ENCODE assay signal across 8 mouse cellular contexts in genomic region chr11:98413731-98414130, GRCm38 (mm10). TPM values are rescaled to one million over a fixed set of nuclear protein-coding genes. Genes with fewer than 3 reads are reported as not detected.
DNase-seq lines count a peak whose midpoint lies in the region; ATAC-seq and TF ChIP-seq lines count a peak whose summit lies in the region.

No protein-coding gene starts in this region.

- peak overlapping the region; percentile 97 for H3K9ac ChIP-seq in kidney, embryonic 16.5 days (replicated peaks; ENCODE audit: low read length)
- peak overlapping the region; percentile 72; the same call in 1 of the 2 replicates for H3K9ac ChIP-seq in limb, embryonic 11.5 days (ENCODE audit: low read length)

- H3K4me1 ChIP-seq in kidney, embryonic 16.5 days (ENCODE audit: insufficient read depth, low read length) = peaks cover 70% of the 10 kb centered on the region
- H3K4me1 ChIP-seq in embryonic fibroblast, embryonic 13.5 days (ENCODE audit: control insufficient read depth, insufficient read depth, low read length) = 0 out of 2 replicates have a peak, but pooled peaks cover 6% of the 10 kb centered on the region
- H3K4me1 ChIP-seq in limb, embryonic 11.5 days (ENCODE audit: control insufficient read depth, insufficient read depth, low read length) = peaks cover 16% of the 10 kb centered on the region

- DNase-seq in kidney, postnatal 14 days = no peak
- no peak for DNase-seq in limb, embryonic 11.5 days (ENCODE audit: low spot score)
- peak; percentile 13 for DNase-seq in retina, embryonic 14.5 days (ENCODE audit: low spot score)
- DNase-seq in left cerebral cortex, adult 9 months (ENCODE audit: low spot score in 2 of 2) = no peak
- DNase-seq in left cerebral cortex, adult 11 months (ENCODE audit: low spot score) = no peak
- no peak for DNase-seq in adrenal gland, adult (ENCODE audit: inconsistent age in 2 of 2, low spot score in 1 of 2)

- peak overlapping the region; percentile 98 for H3K4me3 ChIP-seq in kidney, embryonic 16.5 days (ENCODE audit: low read length)
- peak overlapping the region; percentile 91 for H3K4me3 ChIP-seq in embryonic fibroblast, embryonic 13.5 days (ENCODE audit: insufficient read depth, low read length)
- peak overlapping the region; percentile 72 for H3K4me3 ChIP-seq in limb, embryonic 11.5 days (ENCODE audit: low read depth, low read length)

- no peaks in the 10 kb centered on the region for H3K9me3 ChIP-seq in kidney, embryonic 16.5 days (ENCODE audit: low read length)
- H3K9me3 ChIP-seq in limb, embryonic 11.5 days (ENCODE audit: control insufficient read depth, low read length) = no peaks in the 10 kb centered on the region

- H3K36me3 ChIP-seq in kidney, embryonic 16.5 days (ENCODE audit: insufficient read depth, low read length) = no peaks in the 10 kb centered on the region
- no peaks in the 10 kb centered on the region for H3K36me3 ChIP-seq in limb, embryonic 11.5 days (ENCODE audit: control insufficient read depth, insufficient read depth, low read length)

- peak overlapping the region; percentile 28 for H3K27ac ChIP-seq in kidney, embryonic 16.5 days (ENCODE audit: low read length)
- H3K27ac ChIP-seq in embryonic fibroblast, embryonic 13.5 days (ENCODE audit: insufficient read depth, low read length) = no peak overlapping the region
- no peak overlapping the region for H3K27ac ChIP-seq in limb, embryonic 11.5 days (replicated peaks; ENCODE audit: low read depth, low read length)

- TF ChIP-seq CTCF in embryonic fibroblast, embryonic 13.5 days (IDR thresholded peaks at IDR 0.05; ENCODE audit: borderline replicate concordance, insufficient read depth, low read length) = no peak

- WGBS in kidney, embryonic 16.5 days = 9% methylated on average over 7 of the region's 7 CpGs
- 24% methylated on average over 7 of the region's 7 CpGs for WGBS in limb, embryonic 11.5 days

- ATAC-seq in kidney, embryonic 16.5 days (ENCODE audit: low FRiP score, low TSS enrichment) = no peak
- ATAC-seq in limb, embryonic 11.5 days (ENCODE audit: insufficient number of reproducible peaks, low FRiP score, low TSS enrichment, low read depth) = no peak

- H3K27me3 ChIP-seq in kidney, embryonic 16.5 days (ENCODE audit: insufficient read depth, low read length) = no peaks in the 10 kb centered on the region
- H3K27me3 ChIP-seq in limb, embryonic 11.5 days (ENCODE audit: control insufficient read depth, insufficient read depth, low read length) = peaks cover 4% of the 10 kb centered on the region; the same call in 1 of the 2 replicates

- no peak for TF ChIP-seq POLR2A in embryonic fibroblast, embryonic 13.5 days (IDR thresholded peaks at IDR 0.05; ENCODE audit: low read depth, low read length)

- H3K4me2 ChIP-seq in kidney, embryonic 16.5 days (replicated peaks; ENCODE audit: low read depth, low read length) = peak overlapping the region; percentile 82
- H3K4me2 ChIP-seq in limb, embryonic 11.5 days (ENCODE audit: low read depth, severe bottlenecking) = peak overlapping the region; percentile 57

RNA-seq across cellular contexts. Expression of gene Erbb2, which starts 1.5 kb away (rescaled TPM):
- 54.9 and 57.7 TPM in 2 replicates for polyA plus RNA-seq in kidney, embryonic 16.5 days (2015; fragmentation: Nextera tagmentation; extraction: Ambion mirVana)
- polyA plus RNA-seq in embryonic fibroblast, embryonic 13.5 days (2011; ENCODE audit: insufficient read length, low read depth, missing spikeins) = 15.3 and 17.8 TPM in 2 replicates
- polyA plus RNA-seq in limb, embryonic 11.5 days (2014; fragmentation: Nextera tagmentation; extraction: Ambion mirVana) = 29.6 and 30.5 TPM in 2 replicates

RNA-seq across cellular contexts. Expression of gene Pgap3, which starts 13.4 kb away (rescaled TPM):
- polyA plus RNA-seq in kidney, embryonic 16.5 days (2015; fragmentation: Nextera tagmentation; extraction: Ambion mirVana) = 17.6 and 22.3 TPM in 2 replicates
- polyA plus RNA-seq in embryonic fibroblast, embryonic 13.5 days (2011; ENCODE audit: insufficient read length, low read depth, missing spikeins) = 3.6 and 4.1 TPM in 2 replicates
- 6.3 and 9.5 TPM in 2 replicates for polyA plus RNA-seq in limb, embryonic 11.5 days (2014; fragmentation: Nextera tagmentation; extraction: Ambion mirVana)

RNA-seq across cellular contexts. Expression of gene Mien1, which starts 25.1 kb away (rescaled TPM):
- polyA plus RNA-seq in kidney, embryonic 16.5 days (2015; fragmentation: Nextera tagmentation; extraction: Ambion mirVana) = 108 and 113 TPM in 2 replicates
- 47.2 and 54.3 TPM in 2 replicates for polyA plus RNA-seq in embryonic fibroblast, embryonic 13.5 days (2011; ENCODE audit: insufficient read length, low read depth, missing spikeins)
- polyA plus RNA-seq in limb, embryonic 11.5 days (2014; fragmentation: Nextera tagmentation; extraction: Ambion mirVana) = 75.4 and 78.3 TPM in 2 replicates

RNA-seq across cellular contexts. Expression of gene Pnmt, which starts 27.5 kb away (rescaled TPM):
- 2.5 and 2.8 TPM in 2 replicates for polyA plus RNA-seq in kidney, embryonic 16.5 days (2015; fragmentation: Nextera tagmentation; extraction: Ambion mirVana)
- polyA plus RNA-seq in embryonic fibroblast, embryonic 13.5 days (2011; ENCODE audit: insufficient read length, low read depth, missing spikeins) = not detected in 2 replicates
- polyA plus RNA-seq in limb, embryonic 11.5 days (2014; fragmentation: Nextera tagmentation; extraction: Ambion mirVana) = 0.13 and 0.17 TPM in 2 replicates

RNA-seq across cellular contexts. Expression of gene Tcap, which starts 30.1 kb away (rescaled TPM):
- 2.4 and 2.7 TPM in 2 replicates for polyA plus RNA-seq in kidney, embryonic 16.5 days (2015; fragmentation: Nextera tagmentation; extraction: Ambion mirVana)
- polyA plus RNA-seq in embryonic fibroblast, embryonic 13.5 days (2011; ENCODE audit: insufficient read length, low read depth, missing spikeins) = not detected in 2 replicates
- 0.41 and 0.53 TPM in 2 replicates for polyA plus RNA-seq in limb, embryonic 11.5 days (2014; fragmentation: Nextera tagmentation; extraction: Ambion mirVana)
